Mouse (Mus musculus) liver, embryonic 13.5 days (tissue): ENCODE measurements around the gene Dgkh. TPM values are rescaled to one million over a fixed set of nuclear protein-coding genes. Genes with fewer than 3 reads are reported as not detected.
A peak's percentile ranks its signal among the peaks of the same experiment; 100 is the strongest.
"Not testable (repeated sequence)": the region's sequence is repeated elsewhere in the genome, so short reads cannot be mapped to it uniquely, and the experiment has no call there.

Experiments used
- ATAC-seq: fragments of 200-750 bp; cut with Nextera tagmentation; 2 replicates; pipeline ENCODE4 v1.8.0; 2017; ENCODE audit warnings: low read depth, mild to moderate bottlenecking, moderate number of reproducible peaks, moderate library complexity
- DNase-seq: peaks from one replicate; pipeline ENCODE4 v3.0.0; 2022
- H3K27ac ChIP-seq: fragments of 300-500 bp; sonication (generic); 2 replicates; pipeline ENCODE4 v1.5.1; 2015; ENCODE audit warnings: moderate library complexity, mild to moderate bottlenecking, inconsistent platforms
- H3K27me3 ChIP-seq: fragments of 300-500 bp; sonication (generic); 2 replicates; pipeline ENCODE4 v1.6.1; 2015; ENCODE audit warnings: mild to moderate bottlenecking, inconsistent platforms
- H3K36me3 ChIP-seq: fragments of 300-500 bp; sonication (generic); 2 replicates; pipeline ENCODE4 v1.6.1; 2015; ENCODE audit warnings: mild to moderate bottlenecking, inconsistent platforms
- H3K4me1 ChIP-seq: fragments of 300-500 bp; sonication (generic); replicated peaks from 2 replicates; pipeline ENCODE4 v1.6.1; 2015; ENCODE audit warnings: inconsistent platforms
- H3K4me2 ChIP-seq: fragments of 300-500 bp; sonication (generic); 2 replicates; pipeline ENCODE4 v1.6.1; 2015; ENCODE audit warnings: inconsistent platforms, mild to moderate bottlenecking, moderate library complexity
- H3K4me3 ChIP-seq: fragments of 300-500 bp; sonication (generic); replicated peaks from 2 replicates; pipeline ENCODE4 v1.5.1; 2015; ENCODE audit warnings: mild to moderate bottlenecking, inconsistent platforms
- H3K9ac ChIP-seq: fragments of 300-500 bp; sonication (generic); 2 replicates; pipeline ENCODE4 v1.6.1; 2015; ENCODE audit warnings: mild to moderate bottlenecking, inconsistent platforms
- H3K9me3 ChIP-seq: fragments of 300-500 bp; sonication (generic); replicated peaks from 2 replicates; pipeline ENCODE4 v1.6.1; 2016; ENCODE audit warnings: inconsistent platforms
- WGBS: fragments of 180-500 bp; shearing (Covaris S2); methylation state at CpG from one replicate; pipeline ENCODE4 v1.1.7; 2015; ENCODE audit not compliant: insufficient replicate concordance; 5-methylcytosine and 5-hydroxymethylcytosine counted together
- polyA plus RNA-seq: library from polyadenylated mRNA; unstranded; fragments of >200 nt; fragmentation: Nextera tagmentation; extraction: Ambion mirVana; gene quantifications from 2 replicates; pipeline ENCODE4 v1.2.1, GENCODE M21; 2015

Dgkh gene
- polyA plus RNA-seq, 1 experiment from 2014 or later: 0.36 TPM

- WGBS: 69% methylated on average over 3 of the region's 3 CpGs
- Histone ChIP-seq H3K9me3 (no peaks in the 10 kb centered on the region), H3K9ac (no peak overlapping the region), H3K36me3 (no peaks in the 10 kb centered on the region), H3K4me1 (no peaks in the 10 kb centered on the region; the same call in 1 of the 2 replicates), H3K27me3 (no peaks in the 10 kb centered on the region), H3K4me2 (no peak overlapping the region), H3K4me3 (no peak overlapping the region), H3K27ac (no peak overlapping the region)
- DNase-seq (no peak), ATAC-seq (no peak)
Measured at GRCm38 (mm10) chr14:78747454-78747853, 14.9 kb upstream of the Dgkh start.

DNA sequence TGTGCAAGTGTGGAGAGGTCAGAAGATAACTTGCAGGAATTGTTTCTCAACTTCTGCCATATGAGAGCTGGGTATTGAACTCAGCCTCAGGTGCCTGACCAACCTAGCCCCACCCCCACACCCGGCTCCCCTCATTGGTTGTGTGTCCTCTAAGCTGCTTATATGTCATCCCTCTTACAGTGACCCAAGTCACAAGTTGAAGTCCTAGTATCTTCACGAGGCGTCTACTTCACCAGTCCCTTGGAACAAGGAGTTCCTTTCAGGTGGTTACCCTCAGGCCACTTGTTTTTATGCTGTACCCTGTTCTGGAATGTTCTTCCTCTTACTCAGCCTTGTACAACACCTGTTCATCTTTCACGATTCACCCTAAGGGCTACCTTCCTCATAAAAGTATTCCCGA is 2.0 kb upstream of the Dgkh start:
- DNase-seq: no peak

GRCm38 (mm10) chr14:78734203-78734602 is 1.6 kb upstream of the Dgkh start:
- H3K27ac ChIP-seq, DNase-seq, H3K36me3 ChIP-seq, ATAC-seq, H3K4me3 ChIP-seq, H3K4me2 ChIP-seq, H3K9me3 ChIP-seq, H3K9ac ChIP-seq: not testable (repeated sequence)
- H3K4me1 ChIP-seq: peaks cover 14% of the 10 kb centered on the region; the same call in 1 of the 2 replicates
- peaks cover 61% of the 10 kb centered on the region for H3K27me3 ChIP-seq
- WGBS: 34% methylated on average over 5 of the region's 5 CpGs

More for the DNA sequence above, 2.0 kb upstream of the Dgkh start:
- Histone ChIP-seq H3K4me2 (no peak overlapping the region), H3K27ac (no peak overlapping the region), H3K9ac (no peak overlapping the region), H3K36me3 (no peaks in the 10 kb centered on the region), H3K4me1 (peaks cover 14% of the 10 kb centered on the region; the same call in 1 of the 2 replicates), H3K9me3 (no peaks in the 10 kb centered on the region), H3K27me3 (peaks cover 61% of the 10 kb centered on the region), H3K4me3 (no peak overlapping the region)
- ATAC-seq: no peak
- 48% methylated on average over 5 of the region's 5 CpGs for WGBS

GRCm38 (mm10) chr14:78733366-78734076 is 945 bp upstream of the Dgkh start:
- Histone ChIP-seq H3K27me3 (peaks cover 65% of the 10 kb centered on the region), H3K9me3 (no peaks in the 10 kb centered on the region), H3K4me3 (peak overlapping the region; percentile 66), H3K9ac (0 out of 2 replicates have a peak overlapping the region, but pooled peaks have one; percentile 65), H3K36me3 (no peaks in the 10 kb centered on the region), H3K4me1 (peaks cover 14% of the 10 kb centered on the region; the same call in 1 of the 2 replicates), H3K27ac (no peak overlapping the region), H3K4me2 (peak overlapping the region; percentile 77)
- DNase-seq (no peak), ATAC-seq (no peak)
- 33% methylated on average over 12 of the region's 12 CpGs for WGBS

DNA sequence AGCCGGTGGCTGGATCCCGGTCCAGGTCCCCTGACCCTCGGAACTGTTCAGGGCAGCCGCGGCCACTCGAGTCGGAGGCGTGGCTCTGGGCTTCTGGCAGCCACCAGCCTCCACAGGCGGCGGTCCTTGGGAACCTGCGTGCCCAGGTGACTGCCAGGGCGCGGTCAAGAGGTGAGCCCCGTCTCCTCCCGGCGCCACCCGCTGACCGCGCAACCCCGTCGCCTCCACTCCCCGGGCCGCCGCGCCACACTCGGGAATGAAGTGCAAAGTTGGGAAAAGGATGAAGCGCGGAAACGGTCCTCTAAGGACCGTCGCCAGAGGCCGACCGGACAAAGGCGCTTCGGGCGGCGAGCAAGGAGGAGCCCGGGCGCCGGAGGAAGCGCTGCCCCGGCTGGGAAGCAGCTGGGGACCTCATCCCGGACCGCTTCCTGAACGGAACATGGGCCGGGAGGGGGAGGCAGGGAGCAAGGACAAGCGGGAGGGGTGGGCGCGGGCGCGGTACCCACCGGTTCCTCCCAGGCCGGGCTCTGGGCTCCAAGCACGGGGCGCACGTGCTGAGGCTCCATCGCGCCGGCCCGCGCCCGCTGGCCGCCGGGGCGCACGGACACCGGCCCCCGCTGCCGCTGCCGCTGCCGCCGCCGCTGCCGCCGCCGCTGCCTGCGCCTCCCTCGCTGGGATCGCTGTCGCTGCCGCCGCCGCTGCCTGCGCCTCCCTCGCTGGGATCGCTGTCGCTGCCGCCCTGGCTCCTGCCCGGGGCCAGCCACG is 542 bp downstream of the Dgkh start:
- Histone ChIP-seq H3K9ac (peak overlapping the region; percentile 65), H3K4me1 (peaks cover 14% of the 10 kb centered on the region; the same call in 1 of the 2 replicates), H3K27me3 (peaks cover 65% of the 10 kb centered on the region), H3K36me3 (no peaks in the 10 kb centered on the region), H3K9me3 (no peaks in the 10 kb centered on the region), H3K4me2 (peak overlapping the region; percentile 77), H3K27ac (no peak overlapping the region; the same call in 1 of the 2 replicates), H3K4me3 (peak overlapping the region; percentile 66)
- ATAC-seq (peak; percentile 29), DNase-seq (no peak)
- WGBS: under 1% methylated on average over 59 of the region's 90 CpGs

DNA sequence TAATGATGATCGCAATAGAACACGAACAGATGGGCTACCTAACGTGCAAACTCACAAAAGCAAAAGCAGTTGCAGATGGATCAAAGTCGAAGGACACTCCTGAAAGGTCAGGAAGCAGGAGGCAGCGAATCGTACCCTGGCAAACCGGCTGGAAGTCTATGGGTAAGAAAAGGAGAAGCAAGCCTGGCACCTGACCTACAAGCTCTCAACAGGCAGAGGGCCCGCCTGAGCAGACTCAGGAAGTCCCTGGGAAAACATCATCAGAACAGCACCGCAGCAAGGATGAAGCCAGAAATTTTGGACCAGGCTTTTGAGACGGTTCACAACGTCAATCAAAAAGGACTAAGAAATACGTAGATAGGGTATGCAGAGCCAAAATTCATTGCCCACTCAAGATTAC is 1.3 kb downstream of the Dgkh start:
- Histone ChIP-seq H3K9ac (no peak overlapping the region), H3K27ac (no peak overlapping the region), H3K4me3 (peak overlapping the region; percentile 66), H3K36me3 (no peaks in the 10 kb centered on the region), H3K27me3 (peaks cover 68% of the 10 kb centered on the region), H3K9me3 (no peaks in the 10 kb centered on the region), H3K4me1 (peaks cover 14% of the 10 kb centered on the region; the same call in 1 of the 2 replicates), H3K4me2 (peak overlapping the region; percentile 77)
- DNase-seq (no peak), ATAC-seq (no peak)
- WGBS: 13% methylated on average over 12 of the region's 12 CpGs

- H3K4me3 ChIP-seq: peak overlapping the region; percentile 69; the same call in 1 of the 2 replicates
- no peak overlapping the region for H3K27ac ChIP-seq
- DNase-seq (no peak), ATAC-seq (no peak)
- no peak overlapping the region for H3K9ac ChIP-seq
- 36% methylated on average over 13 of the region's 13 CpGs for WGBS
- peaks cover 30% of the 10 kb centered on the region for H3K27me3 ChIP-seq
- no peaks in the 10 kb centered on the region for H3K9me3 ChIP-seq
- no peaks in the 10 kb centered on the region for H3K36me3 ChIP-seq
- peak overlapping the region; percentile 93 for H3K4me2 ChIP-seq
- H3K4me1 ChIP-seq: peaks cover 23% of the 10 kb centered on the region
Measured at GRCm38 (mm10) chr14:78725976-78726375, 6.6 kb downstream of the Dgkh start.

- Histone ChIP-seq H3K4me2 (peak overlapping the region; percentile 93), H3K4me1 (peaks cover 23% of the 10 kb centered on the region), H3K36me3 (no peaks in the 10 kb centered on the region), H3K4me3 (peak overlapping the region; percentile 69), H3K27ac (peak overlapping the region; percentile 23; the same call in 1 of the 2 replicates), H3K9ac (peak overlapping the region; percentile 70), H3K27me3 (peaks cover 25% of the 10 kb centered on the region), H3K9me3 (no peaks in the 10 kb centered on the region)
- DNase-seq (peak; percentile 24), ATAC-seq (peak; percentile 67)
- WGBS: 3% methylated on average over 26 of the region's 26 CpGs
Measured at GRCm38 (mm10) chr14:78725307-78725956, 7.1 kb downstream of the Dgkh start.

DNA sequence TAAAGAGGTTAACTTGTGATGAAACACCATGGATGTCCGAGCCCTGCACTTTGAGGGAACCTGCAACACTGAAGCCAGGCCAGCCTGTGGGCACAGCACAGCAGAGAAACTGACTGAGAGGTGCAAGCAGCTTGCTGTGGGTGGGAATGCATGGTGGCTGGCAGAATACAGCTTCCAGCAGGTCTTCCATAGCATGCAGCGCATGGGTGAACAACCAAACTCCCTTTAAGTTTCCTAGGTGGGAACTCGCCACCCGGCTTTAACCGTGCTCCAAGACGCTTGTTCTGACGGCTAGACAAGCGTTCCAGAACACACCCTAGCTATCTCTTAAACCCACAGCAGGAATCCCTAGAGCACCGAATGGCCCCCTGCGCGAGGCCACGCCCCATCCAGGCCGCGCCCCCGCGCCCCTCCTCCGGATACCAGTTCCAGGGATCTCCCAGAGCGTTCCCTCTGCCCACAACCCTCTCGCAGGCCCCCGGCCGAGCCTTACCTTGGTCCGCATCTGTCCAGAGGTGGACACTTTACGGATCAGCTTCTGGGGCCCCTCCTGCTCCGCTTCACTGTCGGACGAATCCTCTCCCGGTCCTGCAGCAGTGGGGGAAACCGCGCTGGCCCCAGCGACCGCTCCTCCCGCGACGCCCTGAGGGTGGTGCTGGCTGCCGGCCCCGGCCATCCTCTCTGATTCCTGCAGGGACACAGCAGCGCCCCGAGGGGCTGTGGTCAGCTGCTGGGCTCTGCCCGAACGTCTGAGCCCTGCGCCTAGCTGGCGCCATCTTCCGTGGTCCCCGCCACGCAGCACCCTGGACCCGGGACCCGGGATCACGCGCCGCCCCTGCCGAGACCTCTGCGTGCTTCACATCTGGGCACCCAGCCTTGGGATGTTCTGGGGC is 7.9 kb downstream of the Dgkh start:
- H3K4me1 ChIP-seq: peaks cover 23% of the 10 kb centered on the region
- WGBS: 1% methylated on average over 51 of the region's 52 CpGs
- peak overlapping the region; percentile 70 for H3K9ac ChIP-seq
- H3K9me3 ChIP-seq: no peaks in the 10 kb centered on the region
- H3K4me3 ChIP-seq: peak overlapping the region; percentile 69
- peak overlapping the region; percentile 23; the same call in 1 of the 2 replicates for H3K27ac ChIP-seq
- peaks cover 17% of the 10 kb centered on the region for H3K27me3 ChIP-seq
- peak; percentile 95 for ATAC-seq
- no peaks in the 10 kb centered on the region for H3K36me3 ChIP-seq
- peak overlapping the region; percentile 93 for H3K4me2 ChIP-seq
- DNase-seq: peak; percentile 65

DNA sequence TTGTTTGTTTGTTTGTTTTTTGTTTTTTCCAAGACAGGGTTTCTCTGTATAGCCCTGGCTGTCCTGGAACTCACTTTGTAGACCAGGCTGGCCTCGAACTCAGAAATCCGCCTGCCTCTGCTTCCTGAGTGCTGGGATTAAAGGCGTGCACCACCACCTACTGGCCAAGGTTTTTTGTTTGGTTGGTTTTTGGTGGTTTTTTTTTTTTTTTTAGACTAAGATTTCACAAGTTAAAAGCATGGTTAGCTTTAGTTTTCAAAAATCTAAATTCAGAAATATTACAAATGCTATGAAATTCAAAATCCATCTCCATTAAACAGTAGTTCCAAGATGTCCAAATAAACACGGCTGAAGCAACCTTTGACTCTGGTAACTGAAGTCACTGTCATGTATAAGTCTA is 8.9 kb downstream of the Dgkh start:
- H3K36me3 ChIP-seq, DNase-seq, H3K9me3 ChIP-seq, ATAC-seq, H3K27ac ChIP-seq, H3K4me3 ChIP-seq: not testable (repeated sequence)
- peak overlapping the region; percentile 93 for H3K4me2 ChIP-seq
- H3K4me1 ChIP-seq: peaks cover 23% of the 10 kb centered on the region
- H3K9ac ChIP-seq: 0 out of 2 replicates have a peak overlapping the region, but pooled peaks have one; percentile 70
- H3K27me3 ChIP-seq: peaks cover 13% of the 10 kb centered on the region; the same call in 1 of the 2 replicates
- WGBS: 82% methylated on average over 4 of the region's 4 CpGs
